Mouse (Mus musculus) bone marrow, adult 2 months (tissue): ENCODE data around the gene Hsd3b7. TPM values are rescaled to one million over a fixed set of nuclear protein-coding genes. Genes with fewer than 3 reads are reported as not detected.
A peak's percentile ranks its signal among the peaks of the same experiment; 100 is the strongest.

Experiments
- H3K27ac ChIP-seq: fragments of 200-500 bp; 2 replicates; pipeline ENCODE4 v1.5.1; 2012; ENCODE audit warnings: low read depth, mild to moderate bottlenecking, control low read depth, inconsistent platforms, low read length; ENCODE audit not compliant: control insufficient read depth, poor library complexity, insufficient read depth
- H3K4me1 ChIP-seq: fragments of 200-500 bp; 2 replicates; pipeline ENCODE4 v1.6.1; 2011; ENCODE audit warnings: low read length; ENCODE audit not compliant: control insufficient read depth, insufficient read depth
- H3K4me3 ChIP-seq: fragments of 200-500 bp; replicated peaks from 2 replicates; pipeline ENCODE3; 2011; ENCODE audit warnings: mild to moderate bottlenecking, low read depth, low read length, control low read depth; ENCODE audit not compliant: control insufficient read depth
- CTCF ChIP-seq: fragments of 200-500 bp; IDR thresholded peaks from 2 replicates; pipeline ENCODE4 v1.5.1; 2011; ENCODE audit warnings: low read length, control low read depth; ENCODE audit not compliant: control insufficient read depth, insufficient read depth
- POLR2A ChIP-seq: fragments of 200-500 bp; IDR thresholded peaks from 2 replicates; pipeline ENCODE4 v1.6.1; 2011; ENCODE audit warnings: low read depth, mild to moderate bottlenecking, control low read depth, low read length, borderline replicate concordance; ENCODE audit not compliant: control insufficient read depth
- WGBS: fragments of 180-500 bp; shearing (Covaris S2); methylation state at CpG from one replicate; pipeline ENCODE4 v1.1.7; 2018; 5-methylcytosine and 5-hydroxymethylcytosine counted together
- polyA plus RNA-seq: library from polyadenylated mRNA; stranded (reverse); fragments of >200 nt; gene quantifications from 2 replicates; pipeline ENCODE4 v1.2.4, GENCODE M21; 2011; ENCODE audit warnings: low replicate concordance; ENCODE audit not compliant: missing spikeins, insufficient read depth, insufficient read length

Hsd3b7 gene
- polyA plus RNA-seq, 1 experiment: 23.4 TPM

DNA sequence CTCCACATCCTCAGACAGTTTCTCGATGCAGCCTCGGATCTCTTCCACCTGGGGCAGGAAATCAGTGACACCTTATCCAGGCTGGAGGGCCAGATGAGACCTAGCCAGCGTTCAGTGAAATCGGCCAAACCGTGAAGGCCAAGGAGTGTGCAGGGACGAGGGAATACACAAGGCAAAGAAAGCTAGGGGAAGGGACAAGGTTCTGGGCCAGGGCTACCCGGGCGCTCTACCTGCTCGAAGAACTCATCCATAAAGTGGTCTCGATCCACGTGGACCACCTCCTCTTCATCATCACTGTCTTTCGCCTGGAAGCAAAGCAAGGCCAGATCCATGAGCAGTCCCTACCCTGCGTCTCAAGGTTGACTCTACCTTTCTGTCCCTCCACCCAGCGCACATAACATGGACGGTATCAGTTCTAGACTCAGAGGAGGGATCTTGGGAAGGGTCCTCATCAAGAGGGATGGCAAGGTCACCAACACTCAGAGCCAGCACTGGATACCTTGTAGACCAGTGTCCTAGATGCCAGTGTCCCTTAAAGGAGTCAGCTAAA lies 14.8 kb downstream of the Hsd3b7 start:
- Histone ChIP-seq H3K27ac (no peak overlapping the region), H3K4me1 (no peaks in the 10 kb centered on the region), H3K4me3 (no peak overlapping the region)
- 87% methylated on average over 15 of the region's 15 CpGs for WGBS
- TF ChIP-seq CTCF (no peak), POLR2A (no peak)

DNA sequence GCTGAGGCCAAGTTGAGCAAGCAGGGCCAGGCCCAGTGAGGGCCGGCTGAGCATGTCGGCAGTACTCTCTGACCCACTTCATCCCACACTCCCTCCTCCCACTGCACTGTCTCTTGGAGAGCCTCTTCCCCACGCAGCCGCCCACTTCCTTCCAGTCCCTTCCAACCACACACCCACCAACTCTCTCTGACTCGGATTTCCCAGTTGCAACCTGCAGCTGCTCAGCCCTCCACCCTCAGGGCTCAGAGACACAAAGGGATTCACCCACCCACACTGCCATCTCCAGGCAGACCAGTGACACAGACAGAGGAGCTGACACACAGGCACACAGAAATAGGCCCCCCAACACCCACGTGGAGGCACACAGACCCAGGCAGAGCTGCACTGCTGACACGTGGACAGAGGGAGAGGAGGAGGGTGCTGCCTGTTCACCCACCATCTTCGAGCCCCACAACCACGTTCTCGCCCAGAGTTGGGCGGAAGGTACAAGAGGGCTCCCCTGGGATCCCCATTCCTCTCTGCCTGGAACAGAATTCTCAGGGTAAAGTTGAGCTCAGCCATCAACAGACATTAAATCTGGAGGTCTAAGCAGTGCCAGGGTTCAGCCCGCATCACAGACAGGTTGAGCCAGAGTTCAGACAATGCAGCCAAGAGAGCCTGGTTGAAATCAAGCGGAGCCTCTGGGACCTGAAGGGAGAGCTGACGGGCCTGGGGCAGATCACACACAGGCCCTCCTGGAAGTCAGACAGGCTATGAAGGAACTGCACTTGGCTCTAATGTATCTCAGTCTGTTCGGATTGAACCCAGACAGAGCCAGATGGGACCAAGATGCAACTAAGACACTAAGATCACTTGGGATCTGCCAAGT lies 15.8 kb downstream of the Hsd3b7 start:
- 36% methylated on average over 15 of the region's 15 CpGs for WGBS
- H3K27ac ChIP-seq: no peak overlapping the region
- TF ChIP-seq CTCF (peak; percentile 47; the same call in 1 of the 2 replicates), POLR2A (no peak)

DNA sequence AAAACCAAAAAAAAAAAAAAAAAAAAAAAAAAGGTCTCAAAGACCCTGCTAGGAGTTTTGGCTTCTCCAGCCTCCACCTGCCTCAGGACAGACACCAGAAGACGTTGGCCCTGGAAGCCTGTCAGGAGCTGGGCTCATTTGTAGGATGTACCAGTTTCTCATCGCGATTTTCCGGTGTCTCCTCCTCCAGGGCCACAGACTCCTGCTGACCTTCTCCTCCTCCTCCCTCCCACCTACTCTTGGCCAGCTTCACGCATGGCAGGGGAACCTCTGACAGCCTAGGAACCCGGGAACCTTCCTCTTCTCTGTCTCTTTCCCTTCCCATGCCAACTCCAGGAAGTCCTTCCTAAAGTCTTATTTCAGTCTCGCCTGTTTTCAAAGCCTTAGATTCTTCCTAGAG lies 16.6 kb downstream of the Hsd3b7 start:
- no peak overlapping the region for H3K27ac ChIP-seq
- 79% methylated on average over 7 of the region's 7 CpGs for WGBS
- TF ChIP-seq POLR2A: no peak

More for the DNA sequence above, 15.8 kb downstream of the Hsd3b7 start:
- Histone ChIP-seq H3K4me1 (no peaks in the 10 kb centered on the region), H3K4me3 (no peak overlapping the region)

DNA sequence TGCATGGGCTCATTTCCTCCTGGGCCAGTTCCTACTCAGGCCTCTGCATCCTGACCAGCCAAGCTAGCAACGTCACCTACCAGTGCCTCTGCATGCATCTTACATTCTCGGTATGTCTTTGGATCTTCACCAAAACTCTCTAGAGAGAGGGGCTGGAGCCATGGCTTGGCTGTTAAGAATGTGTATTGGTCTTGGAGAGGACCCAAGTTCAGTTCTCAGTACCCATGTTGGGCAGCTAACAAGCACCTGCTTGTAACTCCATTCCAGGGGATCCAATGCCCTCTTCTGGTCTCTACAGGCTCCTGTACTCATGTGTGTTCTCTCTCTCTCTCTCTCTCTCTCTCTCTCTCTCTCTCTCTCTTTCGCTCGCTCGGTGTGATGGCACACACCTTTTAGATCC lies 17.4 kb downstream of the Hsd3b7 start:
- Histone ChIP-seq H3K4me1 (no peaks in the 10 kb centered on the region), H3K4me3 (no peak overlapping the region), H3K27ac (no peak overlapping the region)
- TF ChIP-seq CTCF: no peak
- TF ChIP-seq POLR2A: no peak
- 73% methylated on average over 5 of the region's 5 CpGs for WGBS

More for the DNA sequence above, 16.6 kb downstream of the Hsd3b7 start:
- no peak overlapping the region for H3K4me3 ChIP-seq
- no peaks in the 10 kb centered on the region for H3K4me1 ChIP-seq

DNA sequence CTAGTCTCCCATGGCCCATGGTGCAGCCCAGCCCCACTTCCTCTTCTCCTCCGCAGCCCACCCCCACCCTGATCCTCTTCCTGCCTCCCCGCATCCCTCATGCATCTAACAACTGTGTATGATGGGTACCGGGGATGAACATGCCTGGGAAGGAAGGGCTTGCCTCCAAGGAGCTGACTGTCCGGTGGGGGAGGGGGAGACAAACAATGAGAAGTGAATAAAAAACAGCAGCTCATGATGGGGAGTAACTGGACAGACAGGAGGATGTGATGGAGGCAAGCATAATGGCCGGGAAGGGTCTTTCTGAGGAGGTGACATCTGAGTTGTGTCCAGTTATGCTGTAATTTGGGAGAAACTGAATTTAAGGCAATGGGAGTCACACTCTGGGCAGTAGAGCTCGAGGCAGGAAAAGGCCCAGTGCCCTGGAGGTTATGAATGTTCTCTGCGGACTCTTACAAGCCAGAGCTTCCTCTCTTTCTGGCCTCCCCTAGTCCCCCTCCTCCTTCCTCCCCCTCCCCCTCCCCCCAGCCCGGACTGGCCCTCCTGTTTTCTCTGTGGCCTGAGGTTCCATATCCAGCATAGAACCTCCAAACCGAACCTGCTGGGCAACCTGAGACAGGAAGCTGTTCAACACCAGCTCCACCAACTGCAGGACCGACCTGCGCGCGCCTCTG lies 20.6 kb downstream of the Hsd3b7 start:
- no peaks in the 10 kb centered on the region for H3K4me1 ChIP-seq
- WGBS: 19% methylated on average over 13 of the region's 13 CpGs
- H3K27ac ChIP-seq: no peak overlapping the region
- TF ChIP-seq POLR2A (no peak), CTCF (no peak)
- no peak overlapping the region for H3K4me3 ChIP-seq

DNA sequence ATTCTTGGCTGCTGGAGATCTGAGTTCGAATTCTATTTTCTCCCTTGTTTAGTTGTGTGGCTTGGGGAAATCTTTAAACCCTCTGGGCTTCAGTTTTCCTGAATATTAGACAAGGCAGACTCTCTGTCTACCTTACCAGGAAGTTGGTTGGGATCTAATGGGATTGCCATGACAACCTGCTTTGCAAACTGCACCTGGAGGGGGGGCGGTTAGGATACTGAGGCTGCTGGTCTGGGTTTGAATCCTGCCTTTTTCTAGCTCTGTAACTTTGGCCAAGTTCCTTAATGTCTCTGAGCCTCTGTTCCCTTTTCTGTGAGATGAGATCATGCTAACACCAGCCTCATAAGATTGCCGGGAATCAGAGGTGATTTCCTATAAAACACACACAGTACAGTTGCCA lies 22.1 kb downstream of the Hsd3b7 start:
- no peak overlapping the region for H3K27ac ChIP-seq
- TF ChIP-seq CTCF (no peak), POLR2A (no peak)
- WGBS: 63% methylated on average over 3 of the region's 3 CpGs
- H3K4me3 ChIP-seq: no peak overlapping the region
- no peaks in the 10 kb centered on the region for H3K4me1 ChIP-seq

DNA sequence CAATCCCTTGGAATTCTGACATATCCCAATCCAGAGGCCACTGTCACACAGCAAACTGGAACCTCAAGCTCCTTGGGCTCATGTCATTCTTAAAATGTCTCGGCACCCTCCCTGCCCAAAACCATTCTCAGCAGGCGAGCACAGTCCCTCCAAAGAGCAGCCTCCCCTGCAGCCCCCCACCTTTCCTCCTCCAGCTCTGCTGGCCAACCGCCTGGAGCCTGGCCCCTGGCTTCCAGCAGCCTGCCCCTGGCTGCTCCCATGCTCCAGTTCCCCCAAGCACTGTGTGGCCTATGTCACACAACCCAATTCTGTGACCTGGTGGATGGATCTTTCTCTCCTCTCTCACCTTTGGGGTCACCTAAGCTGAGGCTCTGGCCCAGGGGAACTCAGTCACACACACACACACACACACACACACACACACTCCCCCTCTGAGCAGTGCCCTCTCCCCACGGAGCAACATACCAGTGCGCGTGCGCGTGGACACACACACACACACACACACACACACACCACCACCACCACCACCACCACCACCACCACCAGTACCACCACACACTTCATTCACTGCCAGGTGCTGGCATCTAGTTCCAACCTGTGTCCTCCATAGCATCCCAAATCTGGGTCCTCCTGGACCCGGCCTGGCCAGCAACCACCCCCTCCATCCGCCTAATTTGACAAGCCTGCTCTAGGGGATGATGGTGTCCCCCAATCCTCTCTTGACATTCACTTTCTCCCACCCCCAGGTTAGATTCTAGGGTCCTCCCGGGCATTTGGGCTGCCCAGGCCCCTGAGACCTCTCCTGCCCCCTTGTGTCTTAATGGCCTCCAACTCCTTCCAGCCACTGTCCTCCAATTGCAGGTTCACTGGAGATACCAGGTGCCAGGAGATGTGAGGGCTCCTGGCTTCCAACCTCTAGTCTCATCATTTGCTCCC lies 23.1 kb downstream of the Hsd3b7 start:
- Histone ChIP-seq H3K4me1 (no peaks in the 10 kb centered on the region), H3K4me3 (no peak overlapping the region), H3K27ac (no peak overlapping the region)
- TF ChIP-seq POLR2A (no peak), CTCF (no peak)
- 75% methylated on average over 11 of the region's 11 CpGs for WGBS
